Mouse (Mus musculus) hindbrain, embryonic 12.5 days (tissue): ENCODE measurements around the gene Banf2. TPM values are rescaled to one million over a fixed set of nuclear protein-coding genes. Genes with fewer than 3 reads are reported as not detected.

ENCODE experiments used
- ATAC-seq: fragments of 200-750 bp; cut with Nextera tagmentation; 2 replicates; pipeline ENCODE4 v1.8.0; 2017; ENCODE audit warnings: moderate TSS enrichment; ENCODE audit not compliant: low FRiP score
- H3K27ac ChIP-seq: fragments of 300-500 bp; sonication (generic); 2 replicates; pipeline ENCODE4 v1.5.1; 2016; ENCODE audit warnings: mild to moderate bottlenecking
- H3K27me3 ChIP-seq: fragments of 300-500 bp; sonication (generic); 2 replicates; pipeline ENCODE4 v1.6.1; 2016; ENCODE audit warnings: mild to moderate bottlenecking
- H3K36me3 ChIP-seq: fragments of 300-500 bp; sonication (generic); 2 replicates; pipeline ENCODE4 v1.6.1; 2016; ENCODE audit warnings: mild to moderate bottlenecking
- H3K4me1 ChIP-seq: fragments of 300-500 bp; sonication (generic); 2 replicates; pipeline ENCODE4 v1.6.1; 2016
- H3K4me2 ChIP-seq: fragments of 300-500 bp; sonication (generic); replicated peaks from 2 replicates; pipeline ENCODE4 v1.6.1; 2016; ENCODE audit warnings: mild to moderate bottlenecking
- H3K4me3 ChIP-seq: fragments of 300-500 bp; sonication (generic); 2 replicates; pipeline ENCODE4 v1.5.1; 2016; ENCODE audit warnings: mild to moderate bottlenecking
- H3K9ac ChIP-seq: fragments of 300-500 bp; sonication (generic); 2 replicates; pipeline ENCODE4 v1.6.1; 2016; ENCODE audit warnings: mild to moderate bottlenecking, moderate library complexity
- H3K9me3 ChIP-seq: fragments of 300-500 bp; sonication (generic); replicated peaks from 2 replicates; pipeline ENCODE4 v1.6.1; 2016; ENCODE audit warnings: mild to moderate bottlenecking
- WGBS: fragments of 180-500 bp; shearing (Covaris S2); methylation state at CpG from one replicate; pipeline ENCODE4 v1.1.7; 2016; 5-methylcytosine and 5-hydroxymethylcytosine counted together
- polyA plus RNA-seq: library from polyadenylated mRNA; unstranded; fragments of >200 nt; fragmentation: Nextera tagmentation; extraction: Ambion mirVana; gene quantifications from 2 replicates; pipeline ENCODE4 v1.2.1, GENCODE M21; 2016

The Banf2 gene
- polyA plus RNA-seq, 1 experiment from 2014 or later: not detected

DNA sequence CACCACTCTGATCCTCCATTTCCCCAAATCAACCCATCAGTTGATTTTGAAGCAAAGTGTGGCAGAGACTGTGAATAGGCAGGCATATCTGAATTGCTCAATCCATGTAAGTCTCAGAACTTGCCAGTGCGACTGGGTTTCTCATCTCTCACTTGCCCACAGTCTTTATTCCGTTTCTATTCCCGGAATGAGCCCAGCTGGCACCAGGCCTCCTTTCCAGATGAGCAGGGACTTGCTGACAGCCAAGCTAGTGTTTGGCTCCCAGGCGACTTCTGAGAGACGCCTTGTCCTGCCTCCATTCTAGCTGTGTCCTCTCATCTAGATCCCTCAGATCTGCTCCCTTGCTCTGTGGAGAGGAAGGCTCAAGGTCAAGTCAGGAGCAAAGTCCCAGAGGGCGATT, 11.9 kb downstream of the Banf2 start:
- Histone ChIP-seq H3K27me3 (no peaks in the 10 kb centered on the region), H3K9ac (no peak overlapping the region), H3K27ac (no peak overlapping the region), H3K36me3 (no peaks in the 10 kb centered on the region), H3K4me1 (no peaks in the 10 kb centered on the region), H3K4me3 (no peak overlapping the region), H3K9me3 (peaks cover 10% of the 10 kb centered on the region), H3K4me2 (no peak overlapping the region)
- ATAC-seq: no peak
- 81% methylated on average over 6 of the region's 6 CpGs for WGBS

DNA sequence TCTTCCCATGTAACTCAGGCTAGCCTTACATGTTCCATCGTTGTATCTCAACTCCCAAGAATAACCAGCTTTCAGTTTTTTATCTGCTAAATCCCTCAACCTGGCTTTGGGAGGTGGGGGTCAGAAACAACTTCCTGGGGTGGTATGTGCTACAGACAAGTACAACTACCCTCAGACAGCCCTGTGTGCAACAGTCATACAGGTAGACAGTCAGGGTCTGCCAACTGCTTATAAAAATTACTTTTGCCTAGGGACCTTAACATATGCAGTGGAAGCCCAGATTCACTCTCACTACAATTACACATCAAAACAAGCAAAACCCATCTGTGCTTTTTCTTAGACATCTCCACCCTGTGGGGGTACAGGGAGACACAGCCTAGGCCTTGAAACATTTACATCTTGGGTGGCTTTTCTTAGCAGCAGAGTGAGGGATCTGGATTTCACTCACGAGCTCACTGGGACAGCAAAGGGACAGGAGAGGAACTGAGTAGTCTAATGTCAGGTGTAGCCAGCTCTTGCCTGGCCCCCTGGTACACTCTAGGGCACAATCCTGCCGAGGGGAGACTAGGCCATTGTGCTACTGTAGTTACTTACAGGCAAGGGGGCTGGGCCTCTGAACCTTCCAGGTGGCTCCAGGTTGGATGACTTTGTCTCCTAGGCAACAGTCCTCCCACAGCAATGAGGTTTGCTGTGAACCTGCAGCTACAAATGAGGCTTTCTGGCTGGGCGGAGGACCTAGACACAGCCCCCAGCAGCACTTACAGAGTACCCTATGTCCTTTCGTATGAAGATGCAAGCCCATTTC, 13.1 kb downstream of the Banf2 start:
- ATAC-seq: no peak
- WGBS: 72% methylated on average over 5 of the region's 5 CpGs
- H3K4me1 ChIP-seq: no peaks in the 10 kb centered on the region
- peaks cover 10% of the 10 kb centered on the region for H3K9me3 ChIP-seq
- H3K4me2 ChIP-seq: no peak overlapping the region
- H3K9ac ChIP-seq: no peak overlapping the region
- no peaks in the 10 kb centered on the region for H3K36me3 ChIP-seq
- H3K4me3 ChIP-seq: no peak overlapping the region
- no peaks in the 10 kb centered on the region for H3K27me3 ChIP-seq
- H3K27ac ChIP-seq: no peak overlapping the region

DNA sequence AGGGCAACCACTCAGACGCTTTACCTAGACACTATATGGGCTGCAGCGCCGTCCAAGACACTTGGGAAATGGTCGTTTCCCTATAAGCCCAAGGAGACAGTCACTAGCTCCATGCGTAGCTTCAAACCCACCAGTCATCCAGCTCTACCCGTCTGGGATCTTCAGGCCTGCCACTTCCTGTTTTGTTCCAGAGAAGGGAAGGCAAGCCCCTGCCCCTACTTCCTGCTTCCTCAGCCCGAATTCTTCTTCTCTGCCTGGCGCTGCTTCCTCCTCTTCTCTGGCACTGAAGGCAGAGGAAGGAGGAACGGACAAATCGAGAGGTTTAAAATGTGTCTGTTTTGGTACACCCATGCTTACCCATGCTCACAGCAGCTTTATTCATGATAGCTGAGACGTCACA, 14.1 kb downstream of the Banf2 start:
- H3K36me3 ChIP-seq: no peaks in the 10 kb centered on the region
- 80% methylated on average over 11 of the region's 11 CpGs for WGBS
- H3K9ac ChIP-seq: no peak overlapping the region
- no peak for ATAC-seq
- no peak overlapping the region for H3K4me3 ChIP-seq
- H3K4me1 ChIP-seq: no peaks in the 10 kb centered on the region
- H3K27me3 ChIP-seq: no peaks in the 10 kb centered on the region
- H3K27ac ChIP-seq: no peak overlapping the region
- H3K9me3 ChIP-seq: peaks cover 10% of the 10 kb centered on the region
- H3K4me2 ChIP-seq: no peak overlapping the region

DNA sequence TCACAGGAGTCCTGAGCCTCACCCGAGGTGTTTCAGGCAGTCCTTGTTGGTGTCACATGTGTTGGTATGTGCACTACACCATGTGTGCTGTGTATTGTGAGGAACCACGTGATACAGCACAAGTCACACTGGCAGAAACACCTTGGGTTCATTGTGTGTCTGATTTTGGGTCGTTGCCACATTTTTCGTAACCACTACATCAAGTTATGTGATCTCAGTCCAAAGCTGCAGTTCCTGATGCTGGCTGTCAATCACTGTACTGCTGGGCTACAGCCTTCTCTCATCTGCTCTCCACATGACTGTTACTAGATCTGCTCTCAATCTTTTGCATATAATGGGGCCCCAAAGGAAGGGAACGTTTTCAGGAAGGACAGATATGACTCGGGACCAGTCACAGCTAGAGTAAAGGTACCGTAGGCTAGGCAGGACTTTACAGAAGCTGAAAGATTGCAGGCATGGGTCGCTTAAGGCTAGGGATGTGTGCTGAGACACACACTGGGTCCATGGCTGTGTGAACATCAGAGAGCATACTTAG, 17.4 kb downstream of the Banf2 start:
- no peak for ATAC-seq
- no peaks in the 10 kb centered on the region for H3K9me3 ChIP-seq
- 78% methylated on average over 8 of the region's 8 CpGs for WGBS

DNA sequence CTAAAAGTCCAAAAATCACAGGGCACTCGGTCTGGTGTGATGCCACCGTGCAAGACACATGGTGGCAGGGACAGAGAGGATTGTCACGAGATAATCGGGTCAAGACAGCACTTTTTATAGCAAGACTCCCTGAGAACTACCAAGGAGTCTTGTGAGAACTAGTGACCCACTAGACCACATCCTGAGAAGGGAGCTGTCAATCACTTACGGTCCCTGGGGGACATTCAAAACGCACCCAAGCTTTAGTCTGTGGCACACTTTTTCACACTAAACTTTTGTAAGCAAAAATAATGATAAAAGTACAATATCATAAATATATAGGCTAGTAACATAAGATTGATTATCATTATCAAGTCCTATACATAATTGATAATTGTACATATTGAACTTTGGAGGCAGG, 18.0 kb downstream of the Banf2 start:
- ATAC-seq: no peak
- no peak overlapping the region for H3K9ac ChIP-seq
- WGBS: 90% methylated on average over 6 of the region's 6 CpGs
- H3K4me3 ChIP-seq: no peak overlapping the region
- no peaks in the 10 kb centered on the region for H3K36me3 ChIP-seq
- no peaks in the 10 kb centered on the region for H3K4me1 ChIP-seq
- H3K27ac ChIP-seq: no peak overlapping the region
- no peaks in the 10 kb centered on the region for H3K27me3 ChIP-seq
- no peaks in the 10 kb centered on the region for H3K9me3 ChIP-seq
- H3K4me2 ChIP-seq: no peak overlapping the region

More for the DNA sequence above, 17.4 kb downstream of the Banf2 start:
- Histone ChIP-seq H3K4me3 (no peak overlapping the region), H3K4me2 (no peak overlapping the region), H3K9ac (no peak overlapping the region), H3K4me1 (no peaks in the 10 kb centered on the region), H3K27me3 (no peaks in the 10 kb centered on the region), H3K36me3 (no peaks in the 10 kb centered on the region), H3K27ac (no peak overlapping the region)

DNA sequence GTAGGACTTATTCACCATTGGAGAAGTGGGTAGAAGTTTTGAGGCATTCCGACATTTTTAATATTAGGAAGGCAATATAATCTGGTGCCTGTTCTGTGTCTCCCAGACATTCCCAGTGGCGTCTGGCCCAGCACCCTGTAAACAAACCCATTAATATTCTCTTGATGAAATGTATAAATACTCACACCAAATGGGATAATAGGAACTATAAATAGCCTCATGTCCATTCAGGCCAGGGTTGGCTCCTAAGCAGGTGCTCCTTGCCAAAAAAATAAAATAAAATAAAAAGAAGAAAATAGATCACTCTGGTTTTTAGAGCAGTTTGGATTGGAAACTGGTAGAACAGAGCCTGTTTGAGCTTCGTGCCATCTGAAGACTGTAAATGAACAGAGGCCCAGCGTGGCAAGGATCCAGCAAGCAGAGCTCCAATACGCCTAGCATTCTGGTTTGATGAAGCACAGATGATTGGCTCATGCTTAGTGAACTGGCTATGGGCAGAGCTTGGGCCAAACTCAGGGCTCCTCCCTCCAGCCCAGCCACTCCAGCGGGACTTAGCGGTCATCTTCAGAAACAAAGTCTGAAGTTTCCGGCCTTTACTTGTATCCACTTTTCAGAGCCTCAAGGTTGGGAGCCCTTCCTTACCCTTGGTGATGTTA, 19.7 kb downstream of the Banf2 start:
- Histone ChIP-seq H3K4me2 (no peak overlapping the region), H3K27ac (no peak overlapping the region), H3K4me3 (no peak overlapping the region), H3K27me3 (no peaks in the 10 kb centered on the region), H3K36me3 (no peaks in the 10 kb centered on the region), H3K9ac (no peak overlapping the region), H3K9me3 (no peaks in the 10 kb centered on the region), H3K4me1 (no peaks in the 10 kb centered on the region)
- ATAC-seq: no peak
- WGBS: 90% methylated on average over 8 of the region's 8 CpGs

DNA sequence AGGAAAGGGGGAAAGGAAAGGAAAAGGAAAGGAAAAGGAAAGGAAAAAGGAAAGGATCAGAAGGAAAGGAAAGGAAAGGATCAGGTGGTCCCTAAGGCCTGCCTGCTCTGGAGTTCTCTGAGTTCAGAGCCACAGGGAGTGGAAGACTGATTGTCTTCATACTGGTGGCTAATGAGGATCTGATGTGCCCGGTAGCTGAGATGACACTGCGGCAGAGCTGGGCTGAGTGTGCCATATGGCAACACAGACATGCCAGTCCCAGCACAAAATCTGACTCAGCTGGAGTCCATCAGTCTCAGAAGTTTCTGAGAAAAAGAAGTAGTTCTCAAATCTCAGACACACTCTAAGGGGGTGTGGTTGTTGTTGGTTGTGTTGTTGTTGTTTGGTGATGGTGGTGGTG, 24.9 kb downstream of the Banf2 start:
- Histone ChIP-seq H3K27ac (no peak overlapping the region), H3K9me3 (no peaks in the 10 kb centered on the region), H3K36me3 (no peaks in the 10 kb centered on the region), H3K9ac (no peak overlapping the region), H3K27me3 (no peaks in the 10 kb centered on the region), H3K4me3 (no peak overlapping the region), H3K4me2 (no peak overlapping the region), H3K4me1 (no peaks in the 10 kb centered on the region)
- ATAC-seq: no peak
- WGBS: 77% methylated on average over 2 of the region's 2 CpGs

DNA sequence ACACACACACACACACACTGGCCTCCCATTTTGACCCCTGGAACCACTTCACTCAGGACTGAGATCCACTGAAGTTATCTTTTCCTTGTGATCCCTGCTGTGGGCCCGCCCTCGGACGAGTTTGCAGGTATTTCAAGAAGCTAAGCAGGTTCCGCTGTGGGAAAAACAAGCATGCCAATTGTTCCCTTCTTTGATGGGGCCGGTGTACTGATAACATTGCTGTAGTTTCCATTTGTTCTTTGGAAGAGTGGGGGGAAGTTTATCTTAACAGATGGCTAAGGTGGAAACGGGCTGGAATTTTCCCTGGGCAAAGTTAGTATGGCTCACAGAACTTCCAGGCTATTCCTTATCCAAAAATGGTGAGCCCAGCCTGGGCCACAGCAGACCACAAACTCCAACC, 28.8 kb downstream of the Banf2 start:
- H3K27ac ChIP-seq: no peak overlapping the region
- no peak for ATAC-seq
- no peaks in the 10 kb centered on the region for H3K36me3 ChIP-seq
- WGBS: 72% methylated on average over 6 of the region's 6 CpGs
- no peaks in the 10 kb centered on the region for H3K4me1 ChIP-seq
- H3K9me3 ChIP-seq: no peaks in the 10 kb centered on the region
- no peak overlapping the region for H3K9ac ChIP-seq
- H3K4me2 ChIP-seq: no peak overlapping the region
- no peak overlapping the region for H3K4me3 ChIP-seq
- H3K27me3 ChIP-seq: no peaks in the 10 kb centered on the region

DNA sequence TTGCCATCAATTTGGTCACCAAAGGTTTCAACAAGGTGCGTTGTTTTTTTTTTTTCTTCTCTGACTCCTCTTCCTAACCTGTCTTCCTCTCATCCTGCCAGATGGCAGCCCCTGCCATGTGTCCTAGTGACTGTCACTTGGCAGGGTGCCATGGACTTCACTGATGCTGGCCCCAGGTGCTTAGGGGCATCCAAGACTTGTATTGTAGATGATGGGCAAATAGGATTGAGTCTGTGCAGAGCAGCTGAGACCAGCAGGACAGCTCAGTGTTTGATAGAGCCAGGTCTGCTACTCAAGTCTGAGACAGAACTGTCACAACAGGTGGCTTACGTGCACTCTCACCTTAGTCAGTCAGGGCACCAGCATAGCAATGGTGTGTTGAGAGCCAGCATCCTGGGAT, 32.6 kb downstream of the Banf2 start:
- H3K27ac ChIP-seq: no peak overlapping the region
- H3K9me3 ChIP-seq: peaks cover 4% of the 10 kb centered on the region; the same call in 1 of the 2 replicates
- ATAC-seq: no peak
- H3K9ac ChIP-seq: no peak overlapping the region
- H3K4me1 ChIP-seq: no peaks in the 10 kb centered on the region
- H3K27me3 ChIP-seq: no peaks in the 10 kb centered on the region
- no peaks in the 10 kb centered on the region for H3K36me3 ChIP-seq
- H3K4me3 ChIP-seq: no peak overlapping the region
- WGBS: 93% methylated on average over 2 of the region's 2 CpGs
- H3K4me2 ChIP-seq: no peak overlapping the region

DNA sequence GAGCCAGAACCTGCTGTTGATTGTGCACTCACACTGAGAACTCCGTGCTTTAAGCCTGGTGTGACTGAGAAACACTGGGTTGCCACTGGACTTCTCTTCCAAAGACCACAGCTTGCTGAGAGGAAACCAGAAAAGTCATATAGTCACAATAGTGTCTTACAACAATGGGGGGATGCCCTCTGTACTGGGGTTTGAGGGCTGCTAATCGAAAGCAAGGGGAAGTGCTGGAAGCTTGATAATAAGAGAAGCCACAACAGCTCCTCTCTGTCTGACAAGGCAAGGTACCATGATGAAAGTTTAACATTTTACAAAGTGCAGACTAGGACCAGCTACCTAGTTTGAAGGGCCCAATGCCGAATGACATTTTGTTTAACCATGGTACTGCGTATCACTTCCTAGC, 36.8 kb downstream of the Banf2 start:
- Histone ChIP-seq H3K4me1 (peaks cover 3% of the 10 kb centered on the region; the same call in 1 of the 2 replicates), H3K4me2 (no peak overlapping the region), H3K9ac (no peak overlapping the region), H3K9me3 (peaks cover 4% of the 10 kb centered on the region; the same call in 1 of the 2 replicates), H3K27ac (no peak overlapping the region), H3K27me3 (no peaks in the 10 kb centered on the region), H3K4me3 (no peak overlapping the region), H3K36me3 (no peaks in the 10 kb centered on the region)
- no peak for ATAC-seq
- 88% methylated on average over 4 of the region's 4 CpGs for WGBS

DNA sequence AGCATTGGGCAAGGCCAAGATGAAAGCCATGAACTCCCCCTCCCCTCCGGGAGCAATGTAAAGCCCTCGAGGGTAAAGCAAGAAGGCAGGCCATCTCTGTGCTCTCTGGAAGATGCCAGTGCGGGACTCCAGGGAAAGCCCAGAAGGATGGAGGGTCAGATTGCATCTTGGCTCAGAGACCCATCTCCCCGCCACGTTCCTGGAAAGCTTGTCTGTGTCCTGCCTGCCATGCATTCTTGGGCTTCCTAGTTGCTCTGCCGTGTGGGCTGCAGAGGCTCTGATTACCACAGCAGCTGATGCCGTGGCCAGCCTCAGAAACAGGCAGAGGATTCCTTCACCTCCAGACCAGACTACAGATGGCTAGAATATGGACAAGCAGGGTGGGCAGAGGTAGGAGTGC, 37.6 kb downstream of the Banf2 start:
- 72% methylated on average over 7 of the region's 7 CpGs for WGBS
- H3K4me2 ChIP-seq: no peak overlapping the region

DNA sequence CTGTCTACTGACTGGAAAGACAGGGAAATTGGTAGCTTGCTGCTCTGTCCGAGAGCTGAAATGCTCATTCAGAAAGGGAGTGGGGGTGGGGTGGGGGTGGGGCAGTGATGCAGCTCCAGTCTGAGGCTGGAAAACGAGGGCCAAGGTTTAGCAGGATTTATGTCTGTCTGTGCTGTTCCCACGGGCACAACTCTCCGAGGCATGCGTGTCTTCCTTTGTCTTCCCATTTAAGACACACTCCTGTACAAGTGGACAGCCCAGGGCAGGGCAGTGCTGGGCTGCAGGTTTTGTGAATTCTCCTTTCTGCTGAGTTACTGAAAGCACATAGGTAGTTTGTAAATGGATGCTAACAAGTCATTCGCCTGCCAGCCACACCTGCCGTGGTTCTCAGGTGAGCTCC, 39.8 kb downstream of the Banf2 start:
- H3K27me3 ChIP-seq: no peaks in the 10 kb centered on the region
- H3K9ac ChIP-seq: no peak overlapping the region
- ATAC-seq: no peak
- peaks cover 3% of the 10 kb centered on the region; the same call in 1 of the 2 replicates for H3K4me1 ChIP-seq
- H3K27ac ChIP-seq: no peak overlapping the region
- H3K36me3 ChIP-seq: no peaks in the 10 kb centered on the region
- no peak overlapping the region for H3K4me2 ChIP-seq
- 48% methylated on average over 7 of the region's 7 CpGs for WGBS
- no peaks in the 10 kb centered on the region for H3K9me3 ChIP-seq
- no peak overlapping the region for H3K4me3 ChIP-seq

More for the DNA sequence above, 37.6 kb downstream of the Banf2 start:
- H3K36me3 ChIP-seq: no peaks in the 10 kb centered on the region
- peaks cover 4% of the 10 kb centered on the region; the same call in 1 of the 2 replicates for H3K9me3 ChIP-seq
- no peaks in the 10 kb centered on the region for H3K27me3 ChIP-seq
- H3K4me1 ChIP-seq: peaks cover 3% of the 10 kb centered on the region; the same call in 1 of the 2 replicates
- no peak for ATAC-seq
- no peak overlapping the region for H3K27ac ChIP-seq
- H3K4me3 ChIP-seq: no peak overlapping the region
- H3K9ac ChIP-seq: no peak overlapping the region
